Mouse (Mus musculus) right cerebral cortex, adult 2 months (tissue): Measurements from ENCODE around the gene Tex12.

Experiments
- DNase-seq, 2 experiments: peaks; one replicate each; pipeline ENCODE4 v3.0.0; 2021 to 2022; ENCODE audit warnings: low spot score in 2 of 2

The Tex12 gene

GRCm38 (mm10) chr9:50515462-50515861, 45.7 kb downstream of the Tex12 start:
- no peak for DNase-seq

- no peak for DNase-seq
Measured at GRCm38 (mm10) chr9:50507570-50507969, 53.6 kb downstream of the Tex12 start.
